Mouse (Mus musculus): ENCODE results near the gene Tmem33.

Gene Tmem33

GRCm38 (mm10) chr5:67238303-67238702 lies 22.1 kb upstream of the Tmem33 start:
- ChIA-PET POLR2A (no interaction called here), CTCF (interaction anchor here in 3 of 4 experiments (0.6 to 2.8 kb wide), 8 partner anchors 16 to 1296 kb away, joined by 3 to 12 read pairs (median 4); no protein-coding TSS in a partner anchor)

GRCm38 (mm10) chr5:67241713-67242112 lies 18.7 kb upstream of the Tmem33 start:
- POLR2A ChIA-PET: no interaction called here
- CTCF ChIA-PET: no interaction called here

- CTCF ChIA-PET: interaction anchor here in 2 of 4 experiments (0.6 to 1.2 kb wide), 3 partner anchors 59 to 197 kb away, joined by 3 to 4 read pairs (median 4); no protein-coding TSS in a partner anchor
- POLR2A ChIA-PET: interaction anchor here in 1 of 4 experiments (0.8 to 1.2 kb wide), 2 partner anchors 13 to 17 kb away, joined by 3 to 4 read pairs; partner anchors contain the start of gene Tmem33
Observed at GRCm38 (mm10) chr5:67243231-67243630, 17.1 kb upstream of the Tmem33 start.

DNA sequence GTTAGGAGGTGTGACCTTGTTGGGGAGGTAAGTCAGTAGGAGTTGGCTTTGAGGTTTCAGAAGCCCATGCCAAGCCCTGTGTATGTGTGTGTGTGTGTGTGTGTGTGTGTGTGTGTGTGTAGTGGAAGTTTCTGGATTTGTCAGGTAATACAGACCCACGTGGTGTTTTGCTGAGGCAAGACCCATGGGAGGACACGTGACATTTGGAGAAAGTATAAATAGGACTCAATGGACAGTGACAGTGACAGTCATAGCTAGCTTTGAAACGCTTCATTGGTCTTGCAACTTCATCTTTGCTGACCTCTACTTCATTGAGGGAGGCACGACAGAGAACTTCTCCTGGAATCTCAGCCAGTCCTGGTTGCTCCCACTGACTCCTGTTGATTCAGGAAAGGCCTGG lies 8.1 kb upstream of the Tmem33 start:
- ChIA-PET CTCF (no interaction called here), POLR2A (no interaction called here)

DNA sequence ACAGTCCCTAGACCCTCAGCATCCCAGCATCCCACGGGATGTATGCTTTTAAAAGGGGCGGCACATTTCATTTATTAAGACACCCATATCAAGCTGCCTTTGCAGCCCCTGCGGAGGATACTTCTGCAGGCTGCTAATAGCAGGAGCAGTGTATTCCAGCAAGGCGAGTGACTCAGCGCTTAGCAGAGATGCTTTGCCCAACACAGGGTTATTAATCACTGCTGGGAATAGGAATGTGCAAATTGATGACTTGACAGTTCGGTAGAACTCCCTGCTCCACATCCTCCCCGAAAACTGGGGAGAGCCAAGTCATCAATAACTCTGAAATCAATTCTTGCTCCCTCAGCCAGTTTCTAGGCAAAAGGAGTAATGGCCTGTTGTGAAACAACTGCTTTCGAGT lies 4.7 kb upstream of the Tmem33 start:
- ChIA-PET CTCF (no interaction called here), POLR2A (interaction anchor here in 1 of 4 experiments (1.0 kb wide), 1 partner anchor 12 kb away, joined by 3 read pairs; no protein-coding TSS in a partner anchor)

- ChIA-PET POLR2A (interaction anchor here in 1 of 4 experiments (0.7 to 2.9 kb wide), 3 partner anchors 10 to 23 kb away, joined by 3 to 15 read pairs (median 3); no protein-coding TSS in a partner anchor), CTCF (no interaction called here)
Observed at GRCm38 (mm10) chr5:67258473-67258872, 1.9 kb upstream of the Tmem33 start.

- CTCF ChIA-PET: interaction anchor here in 2 of 4 experiments (0.6 kb wide), 2 partner anchors 147 to 272 kb away, joined by 3 to 5 read pairs; no protein-coding TSS in a partner anchor
- POLR2A ChIA-PET: interaction anchor here (0.6 to 2.9 kb wide), 25 partner anchors 9 to 1367 kb away, joined by 3 to 15 read pairs (median 4); partner anchors contain the start of gene Uchl1 (in 2 of the 4)
Observed at GRCm38 (mm10) chr5:67260159-67260530, 220 bp upstream of the Tmem33 start.

GRCm38 (mm10) chr5:67262964-67263363 lies 2.6 kb downstream of the Tmem33 start:
- POLR2A ChIA-PET: interaction anchor here in 1 of 4 experiments (0.6 to 1.4 kb wide), 2 partner anchors 14 to 587 kb away, joined by 3 read pairs; partner anchors contain the start of gene Uchl1
- CTCF ChIA-PET: interaction anchor here in 1 of 4 experiments (0.6 kb wide), 1 partner anchor 995 kb away, joined by 3 read pairs; no protein-coding TSS in a partner anchor

- CTCF ChIA-PET: interaction anchor here in 3 of 4 experiments (0.6 to 1.0 kb wide), 8 partner anchors 11 to 285 kb away, joined by 3 to 6 read pairs (median 3); no protein-coding TSS in a partner anchor
Observed at GRCm38 (mm10) chr5:67266106-67266505, 5.7 kb downstream of the Tmem33 start.

GRCm38 (mm10) chr5:67269309-67269708 lies 8.9 kb downstream of the Tmem33 start:
- CTCF ChIA-PET: interaction anchor here in 3 of 4 experiments (0.6 to 0.8 kb wide), 3 partner anchors 9 to 1301 kb away, joined by 3 to 6 read pairs (median 3); no protein-coding TSS in a partner anchor
- POLR2A ChIA-PET: interaction anchor here (0.6 to 2.1 kb wide), 14 partner anchors 8 to 959 kb away, joined by 3 to 19 read pairs (median 4); partner anchors contain the start of genes Tmem33 (in 4 of the 4) and Slc30a9 (in 1 of the 4)

More at GRCm38 (mm10) chr5:67266106-67266505, 5.7 kb downstream of the Tmem33 start:
- POLR2A ChIA-PET: interaction anchor here in 2 of 4 experiments (0.6 to 1.1 kb wide), 4 partner anchors 11 to 1885 kb away, joined by 3 to 6 read pairs (median 4); no protein-coding TSS in a partner anchor

DNA sequence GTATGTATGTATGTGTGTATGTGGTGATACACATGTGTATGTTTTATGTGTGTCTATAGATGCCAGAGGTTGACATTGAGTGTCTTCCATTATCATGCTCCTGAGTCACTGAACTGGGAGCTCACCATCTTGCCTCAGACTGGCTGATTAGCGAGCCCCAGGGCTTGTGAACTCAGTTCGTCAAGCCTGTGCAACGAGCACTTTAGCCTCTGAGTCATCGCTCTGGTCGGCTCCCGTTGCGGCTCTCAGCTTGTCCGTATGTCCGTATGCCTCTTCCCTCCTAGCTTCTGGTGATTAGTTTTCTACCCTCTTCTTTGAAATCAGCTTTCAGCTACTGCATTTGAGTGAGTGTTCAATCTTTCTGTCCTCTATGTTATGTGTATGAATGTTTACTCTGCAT lies 19.0 kb downstream of the Tmem33 start:
- CTCF ChIA-PET: no interaction called here
- POLR2A ChIA-PET: interaction anchor here in 2 of 4 experiments (0.9 to 1.8 kb wide), 6 partner anchors 9 to 18 kb away, joined by 3 to 5 read pairs (median 3); no protein-coding TSS in a partner anchor

- POLR2A ChIA-PET: interaction anchor here in 2 of 4 experiments (0.9 to 1.8 kb wide), 6 partner anchors 8 to 19 kb away, joined by 3 to 5 read pairs (median 3); no protein-coding TSS in a partner anchor
- CTCF ChIA-PET: interaction anchor here in 1 of 4 experiments (0.6 kb wide), 1 partner anchor 1403 kb away, joined by 3 read pairs; no protein-coding TSS in a partner anchor
Observed at GRCm38 (mm10) chr5:67279840-67280239, 19.5 kb downstream of the Tmem33 start.

GRCm38 (mm10) chr5:67280400-67280799 lies 20.0 kb downstream of the Tmem33 start:
- CTCF ChIA-PET: interaction anchor here in 1 of 4 experiments (0.6 kb wide), 1 partner anchor 1404 kb away, joined by 3 read pairs; no protein-coding TSS in a partner anchor
- POLR2A ChIA-PET: interaction anchor here in 2 of 4 experiments (0.8 to 2.5 kb wide), 5 partner anchors 11 to 59 kb away, joined by 3 to 11 read pairs (median 4); no protein-coding TSS in a partner anchor

GRCm38 (mm10) chr5:67295029-67295428 lies 34.7 kb downstream of the Tmem33 start:
- ChIA-PET POLR2A (interaction anchor here in 3 of 4 experiments (0.6 to 2.3 kb wide), 10 partner anchors 10 to 183 kb away, joined by 3 to 11 read pairs (median 5); partner anchors contain the start of genes Slc30a9 (in 1 of the 3) and Tmem33 (in 1 of the 3)), CTCF (interaction anchor here in 2 of 4 experiments (0.5 to 0.8 kb wide), 4 partner anchors 10 to 58 kb away, joined by 3 to 5 read pairs (median 4); no protein-coding TSS in a partner anchor)

DNA sequence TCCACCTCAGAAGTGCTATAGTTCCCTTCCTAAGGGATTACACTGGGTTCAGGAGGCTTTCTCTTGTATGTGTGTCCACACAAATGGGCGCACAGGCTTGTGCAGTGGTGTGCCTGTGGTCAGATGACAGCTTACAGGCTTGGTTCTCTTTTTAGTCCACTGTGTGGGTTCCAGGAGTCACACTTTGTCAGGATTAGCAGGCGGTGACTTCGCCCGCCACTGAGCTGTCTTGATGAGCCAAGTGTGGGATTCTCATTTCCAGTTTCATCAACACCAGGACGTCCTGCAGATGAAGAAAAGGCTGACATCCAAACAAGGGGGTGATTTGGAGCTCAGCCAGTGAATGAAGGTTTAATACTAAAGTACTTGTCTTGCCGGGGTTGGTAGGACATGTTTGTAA lies 35.3 kb downstream of the Tmem33 start:
- ChIA-PET CTCF (interaction anchor here in 2 of 4 experiments (0.5 to 0.8 kb wide), 3 partner anchors 11 to 58 kb away, joined by 3 to 5 read pairs (median 5); no protein-coding TSS in a partner anchor), POLR2A (interaction anchor here in 2 of 4 experiments (1.0 to 2.3 kb wide), 9 partner anchors 8 to 35 kb away, joined by 3 to 11 read pairs (median 3); partner anchors contain the start of gene Slc30a9 (in 1 of the 2))

DNA sequence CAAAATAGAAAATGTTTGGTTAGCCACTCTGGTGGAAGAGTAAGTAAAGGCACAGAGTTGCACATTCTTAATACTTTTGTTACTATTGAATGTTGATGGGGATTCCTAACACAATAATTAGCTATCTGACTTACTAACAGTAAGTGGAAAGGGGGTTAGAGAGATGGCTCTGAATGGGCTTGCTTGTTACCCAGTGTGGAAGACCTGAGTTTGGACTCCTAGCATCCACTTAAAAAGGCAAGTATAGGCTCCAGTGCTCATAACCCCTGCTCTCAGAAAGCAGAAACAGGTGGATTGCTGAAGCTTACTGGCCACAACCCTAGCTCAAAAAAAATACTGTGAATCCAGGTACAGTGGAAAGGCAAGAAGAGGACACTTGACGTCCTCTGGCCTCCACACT lies 35.8 kb downstream of the Tmem33 start:
- CTCF ChIA-PET: no interaction called here
- POLR2A ChIA-PET: interaction anchor here in 2 of 4 experiments (1.1 to 2.3 kb wide), 7 partner anchors 9 to 35 kb away, joined by 3 to 11 read pairs (median 3); partner anchors contain the start of gene Slc30a9 (in 1 of the 2)

GRCm38 (mm10) chr5:67297026-67297813 lies 36.9 kb downstream of the Tmem33 start:
- CTCF ChIA-PET: no interaction called here
- POLR2A ChIA-PET: no interaction called here

DNA sequence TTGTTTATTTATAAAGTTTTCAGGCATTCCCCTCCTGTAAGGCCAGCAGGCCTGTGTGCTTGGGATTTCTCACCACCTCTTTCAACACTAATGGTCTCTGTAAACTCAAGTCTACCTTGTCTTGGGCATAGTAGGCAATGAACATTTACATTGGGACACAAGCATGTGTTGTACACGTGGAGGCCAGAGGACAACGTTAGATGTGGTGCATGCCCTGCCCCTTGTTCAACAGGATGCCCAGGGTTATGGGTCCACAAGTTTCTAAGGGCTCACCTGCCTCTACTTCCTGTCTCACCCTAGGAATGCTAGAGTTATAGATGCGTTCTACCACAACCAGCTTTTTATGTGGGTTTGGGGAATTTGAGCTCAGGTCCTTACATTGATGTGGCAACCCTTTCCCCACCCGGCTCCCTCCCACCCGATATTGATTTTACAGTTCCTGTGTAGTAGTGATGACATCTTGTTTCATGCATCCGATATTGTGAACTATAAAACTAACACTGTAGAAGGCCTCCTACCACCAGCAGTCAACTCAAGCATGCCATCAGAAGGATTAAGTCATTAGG lies 39.6 kb downstream of the Tmem33 start:
- POLR2A ChIA-PET: interaction anchor here in 1 of 4 experiments (1.4 kb wide), 1 partner anchor 39 kb away, joined by 3 read pairs; the partner anchor contains the start of gene Tmem33
- CTCF ChIA-PET: no interaction called here

Measured in embryonic stem cell, embryonic (primary cell).